Mouse (Mus musculus): ENCODE measurements around the gene Gm28042.

DNA sequence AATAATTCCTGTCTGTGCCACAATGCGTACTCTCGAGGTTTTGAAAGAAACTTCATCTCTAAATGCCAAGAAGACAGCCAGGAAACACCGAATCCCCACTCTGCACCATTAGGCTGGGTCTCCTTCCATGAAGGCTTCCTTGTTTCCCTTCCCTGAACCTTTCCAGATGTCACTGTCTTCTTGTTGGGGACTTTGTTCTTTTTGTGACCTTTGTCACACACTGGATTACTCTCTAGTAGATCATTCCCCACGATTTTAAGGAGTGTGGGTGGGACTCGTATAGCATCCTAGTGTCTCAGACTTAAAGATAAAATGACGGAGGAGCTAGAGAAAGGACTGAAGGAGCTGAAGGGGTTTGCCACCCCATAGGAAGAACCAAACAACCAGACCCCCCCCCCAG lies 36.4 kb upstream of the Gm28042 start:
- TF ChIP-seq CTCF (IDR thresholded peaks at IDR 0.05; ENCODE audit: borderline replicate concordance, control insufficient read depth, extremely low read depth, insufficient read depth, low read length, poor library complexity) (no peak), POLR2A (IDR thresholded peaks at IDR 0.05; ENCODE audit: control insufficient read depth, extremely low read depth, insufficient read depth, low read length, poor library complexity) (no peak)
